Mouse (Mus musculus) intestine, postnatal 0 days (tissue): Measurements from ENCODE around the gene Slc25a51. TPM values are rescaled to one million over a fixed set of nuclear protein-coding genes. Genes with fewer than 3 reads are reported as not detected.
"Not testable (repeated sequence)": the region's sequence is repeated elsewhere in the genome, so short reads cannot be mapped to it uniquely, and the experiment has no call there.

Experiments used
- ATAC-seq: fragments of 200-750 bp; cut with Nextera tagmentation; 2 replicates; pipeline ENCODE4 v1.8.0; 2017; ENCODE audit warnings: mild to moderate bottlenecking, moderate TSS enrichment, moderate library complexity
- H3K27ac ChIP-seq: fragments of 300-500 bp; sonication (generic); 2 replicates; pipeline ENCODE4 v1.5.1; 2014; ENCODE audit warnings: mild to moderate bottlenecking, low read depth, low read length, moderate library complexity
- H3K27me3 ChIP-seq: fragments of 300-500 bp; sonication (generic); replicated peaks from 2 replicates; pipeline ENCODE4 v1.6.1; 2014; ENCODE audit warnings: low read length, mixed read lengths; ENCODE audit not compliant: control insufficient read depth, insufficient read depth
- H3K36me3 ChIP-seq: fragments of 300-500 bp; sonication (generic); 2 replicates; pipeline ENCODE4 v1.6.1; 2014; ENCODE audit warnings: mild to moderate bottlenecking, moderate library complexity; ENCODE audit not compliant: control insufficient read depth, insufficient read depth
- H3K4me1 ChIP-seq: fragments of 300-500 bp; sonication (generic); replicated peaks from 2 replicates; pipeline ENCODE4 v1.6.1; 2014; ENCODE audit warnings: antibody characterized with exemption, low read length, mixed read lengths; ENCODE audit not compliant: control insufficient read depth, insufficient read depth
- H3K4me2 ChIP-seq: fragments of 300-500 bp; sonication (generic); replicated peaks from 2 replicates; pipeline ENCODE4 v1.6.1; 2014; ENCODE audit warnings: low read depth, mild to moderate bottlenecking, moderate library complexity
- H3K4me3 ChIP-seq: fragments of 300-500 bp; sonication (generic); 2 replicates; pipeline ENCODE4 v1.5.1; 2014; ENCODE audit warnings: low read depth, low read length
- H3K9ac ChIP-seq: fragments of 300-500 bp; sonication (generic); 2 replicates; pipeline ENCODE4 v1.6.1; 2014; ENCODE audit warnings: mild to moderate bottlenecking, low read depth, low read length
- H3K9me3 ChIP-seq: fragments of 300-500 bp; sonication (generic); 2 replicates; pipeline ENCODE4 v1.6.1; 2016; ENCODE audit warnings: mixed run types; ENCODE audit not compliant: control insufficient read depth
- CTCF ChIP-seq: sonication (generic); IDR thresholded peaks from 2 replicates; pipeline ENCODE4 v1.5.1; 2016; ENCODE audit warnings: low read depth, mild to moderate bottlenecking, control low read depth, antibody characterized with exemption, moderate library complexity
- WGBS: fragments of 180-500 bp; shearing (Covaris S2); extraction: QIAGEN DNeasy Blood & Tissue Kit; methylation state at CpG from one replicate; pipeline ENCODE4 v1.1.7; 2014; 5-methylcytosine and 5-hydroxymethylcytosine counted together
- polyA plus RNA-seq: library from polyadenylated mRNA; unstranded; fragments of >200 nt; fragmentation: Nextera tagmentation; extraction: Ambion mirVana; gene quantifications from 2 replicates; pipeline ENCODE4 v1.2.1, GENCODE M21; 2015

The Slc25a51 gene
- polyA plus RNA-seq, 1 experiment from 2014 or later = 40.9 TPM

- Histone ChIP-seq H3K4me1 (peaks cover 8% of the 10 kb centered on the region; the same call in 1 of the 2 replicates), H3K9ac (no peak overlapping the region), H3K4me3 (no peak overlapping the region), H3K27me3 (no peaks in the 10 kb centered on the region), H3K36me3 (peaks cover 38% of the 10 kb centered on the region), H3K4me2 (no peak overlapping the region), H3K27ac (peak overlapping the region; percentile 68; the same call in 1 of the 2 replicates), H3K9me3 (no peaks in the 10 kb centered on the region)
- WGBS = 90% methylated on average over 7 of the region's 7 CpGs
- TF ChIP-seq CTCF = no peak
- ATAC-seq = no peak
Measured at GRCm38 (mm10) chr4:45404086-45404485, 4.5 kb downstream of the Slc25a51 start.

GRCm38 (mm10) chr4:45403499-45403878 lies 5.1 kb downstream of the Slc25a51 start:
- H3K9ac ChIP-seq = no peak overlapping the region
- peak overlapping the region; percentile 70 for H3K27ac ChIP-seq
- H3K4me3 ChIP-seq = no peak overlapping the region
- no peak overlapping the region for H3K4me2 ChIP-seq
- 0 out of 2 replicates have a peak, but pooled peaks have one; percentile 9 for ATAC-seq
- H3K9me3 ChIP-seq = no peaks in the 10 kb centered on the region
- WGBS = 42% methylated on average over 7 of the region's 7 CpGs
- H3K27me3 ChIP-seq = no peaks in the 10 kb centered on the region
- peaks cover 42% of the 10 kb centered on the region for H3K36me3 ChIP-seq
- TF ChIP-seq CTCF = no peak
- H3K4me1 ChIP-seq = peaks cover 8% of the 10 kb centered on the region; the same call in 1 of the 2 replicates

- Histone ChIP-seq H3K4me2 (peak overlapping the region; percentile 17; the same call in 1 of the 2 replicates), H3K9me3 (no peaks in the 10 kb centered on the region), H3K27ac (peak overlapping the region; percentile 70), H3K4me3 (no peak overlapping the region), H3K9ac (no peak overlapping the region), H3K4me1 (peaks cover 8% of the 10 kb centered on the region; the same call in 1 of the 2 replicates), H3K27me3 (no peaks in the 10 kb centered on the region), H3K36me3 (peaks cover 42% of the 10 kb centered on the region)
- TF ChIP-seq CTCF = no peak
- ATAC-seq = peak; percentile 8; the same call in 1 of the 2 replicates
- WGBS = 41% methylated on average over 7 of the region's 7 CpGs
Measured at GRCm38 (mm10) chr4:45402878-45403498, 5.6 kb downstream of the Slc25a51 start.

- peak overlapping the region; percentile 70; the same call in 1 of the 2 replicates for H3K27ac ChIP-seq
- no peak for ATAC-seq
- TF ChIP-seq CTCF = no peak
- peaks cover 47% of the 10 kb centered on the region for H3K36me3 ChIP-seq
- H3K9me3 ChIP-seq = no peaks in the 10 kb centered on the region
- H3K9ac ChIP-seq = no peak overlapping the region
- WGBS = 93% methylated on average over 4 of the region's 4 CpGs
- no peaks in the 10 kb centered on the region for H3K27me3 ChIP-seq
- no peak overlapping the region for H3K4me3 ChIP-seq
- H3K4me1 ChIP-seq = peaks cover 8% of the 10 kb centered on the region; the same call in 1 of the 2 replicates
- H3K4me2 ChIP-seq = no peak overlapping the region
Measured at GRCm38 (mm10) chr4:45402281-45402680, 6.3 kb downstream of the Slc25a51 start.

GRCm38 (mm10) chr4:45399421-45400210 lies 8.9 kb downstream of the Slc25a51 start:
- no peak for ATAC-seq
- Histone ChIP-seq H3K9ac (no peak overlapping the region), H3K27ac (no peak overlapping the region), H3K4me2 (no peak overlapping the region), H3K27me3 (no peaks in the 10 kb centered on the region), H3K36me3 (peaks cover 59% of the 10 kb centered on the region), H3K4me1 (no peaks in the 10 kb centered on the region), H3K4me3 (no peak overlapping the region), H3K9me3 (no peaks in the 10 kb centered on the region)
- WGBS = 94% methylated on average over 45 of the region's 45 CpGs
- TF ChIP-seq CTCF = no peak

- H3K4me3 ChIP-seq, H3K27me3 ChIP-seq, H3K4me1 ChIP-seq, H3K9me3 ChIP-seq, H3K27ac ChIP-seq, ATAC-seq, H3K4me2 ChIP-seq, H3K9ac ChIP-seq: not testable (repeated sequence)
- WGBS = 78% methylated on average over 5 of the region's 5 CpGs
- peaks cover 46% of the 10 kb centered on the region for H3K36me3 ChIP-seq
Measured at GRCm38 (mm10) chr4:45398315-45398714, 10.3 kb downstream of the Slc25a51 start.

- peaks cover 39% of the 10 kb centered on the region for H3K36me3 ChIP-seq
- WGBS = 75% methylated on average over 5 of the region's 6 CpGs
- not testable (repeated sequence) for H3K9ac ChIP-seq, H3K9me3 ChIP-seq, H3K4me2 ChIP-seq, ATAC-seq, H3K27ac ChIP-seq, H3K4me3 ChIP-seq, H3K4me1 ChIP-seq, H3K27me3 ChIP-seq
Measured at GRCm38 (mm10) chr4:45396211-45396610, 12.4 kb downstream of the Slc25a51 start.
